Mouse (Mus musculus): ENCODE results near the gene Zfp995.
"Not testable (repeated sequence)": the region's sequence is repeated elsewhere in the genome, so short reads cannot be mapped to it uniquely, and the experiment has no call there.

Zfp995 gene

GRCm38 (mm10) chr17:21909456-21910052 lies at the start of gene Zfp995:
Gene Zfp995, minus strand, starts transcription at chr17:21909926.
- peak; percentile 89 for DNase-seq (ENCODE audit: low read depth, low spot score)

- no peak for DNase-seq (ENCODE audit: low read depth, low spot score)
Observed at GRCm38 (mm10) chr17:21909039-21909438, 687 bp downstream of the Zfp995 start.

GRCm38 (mm10) chr17:21871256-21871655 lies 38.5 kb downstream of the Zfp995 start:
- peak; percentile 84 for DNase-seq (ENCODE audit: low read depth, low spot score)

GRCm38 (mm10) chr17:21846322-21846582 lies 63.5 kb downstream of the Zfp995 start:
- not testable (repeated sequence) for DNase-seq (ENCODE audit: low read depth, low spot score)

- DNase-seq (ENCODE audit: low read depth, low spot score): peak; percentile 98
Observed at GRCm38 (mm10) chr17:21845545-21846321, 64.0 kb downstream of the Zfp995 start, which contains the start of gene Zfp820. Gene Zfp820, minus strand, starts transcription at chr17:21845772.

GRCm38 (mm10) chr17:21838510-21838909 lies 71.2 kb downstream of the Zfp995 start:
- no peak for DNase-seq (ENCODE audit: low read depth, low spot score)

Measured in R1 (cell line).